Mouse (Mus musculus) lung, adult 2 months (tissue): ENCODE measurements around the gene Nhej1.

Source experiments
- CTCF ChIP-seq: fragments of 200-500 bp; IDR thresholded peaks from 2 replicates; pipeline ENCODE4 v1.5.1; 2011; ENCODE audit warnings: mild to moderate bottlenecking, low read length, control low read depth; ENCODE audit not compliant: insufficient read depth
- POLR2A ChIP-seq: fragments of 200-500 bp; IDR thresholded peaks from 2 replicates; pipeline ENCODE4 v1.6.1; 2011; ENCODE audit warnings: low read depth, mild to moderate bottlenecking, control low read depth, low read length, borderline replicate concordance; ENCODE audit errors: extremely low read depth

DNA sequence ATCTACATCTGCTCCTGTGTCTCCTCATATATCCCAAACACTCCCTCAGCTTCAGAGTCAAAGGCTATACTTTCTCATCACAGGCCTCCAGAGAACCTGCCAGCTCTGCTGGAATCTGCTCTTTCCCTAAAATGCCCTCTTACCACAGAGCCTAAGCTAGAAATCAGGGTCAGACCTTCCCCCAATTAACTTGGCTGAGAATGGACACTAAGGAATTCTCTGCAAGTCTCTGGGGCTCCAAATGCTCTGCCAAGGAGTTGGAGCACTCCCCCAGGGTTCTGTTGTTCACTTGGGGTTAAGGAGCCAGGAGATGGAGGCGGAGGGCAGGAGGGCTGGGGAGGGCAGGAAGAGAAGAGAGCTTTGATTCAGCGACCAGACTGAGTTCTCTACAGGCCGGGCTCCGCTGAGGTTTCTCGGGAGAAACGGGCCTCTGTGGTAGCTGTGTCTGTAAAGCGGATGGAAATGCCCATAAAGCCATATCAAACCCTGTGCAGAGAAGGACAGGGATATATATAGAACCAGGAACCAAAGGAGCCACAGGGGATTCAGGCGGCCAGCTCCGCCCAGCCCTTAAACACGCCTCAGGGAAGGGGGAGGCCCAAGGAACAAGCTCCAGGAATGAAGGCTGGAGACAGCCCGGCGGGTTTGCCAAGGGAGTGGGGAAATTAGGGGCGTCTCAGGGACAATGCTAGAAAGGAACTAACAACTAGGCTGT is 109.3 kb downstream of the Nhej1 start:
- TF ChIP-seq POLR2A (no peak), CTCF (no peak)
